Mouse (Mus musculus) adrenal gland, postnatal 14 days (tissue): Measurements from ENCODE around the gene Abhd14a. TPM values are rescaled to one million over a fixed set of nuclear protein-coding genes. Genes with fewer than 3 reads are reported as not detected.
A peak's percentile ranks its signal among the peaks of the same experiment; 100 is the strongest.

Experiments used
- DNase-seq: peaks from one replicate; pipeline ENCODE4 v3.0.0; 2021; ENCODE audit warnings: mixed read lengths
- total RNA-seq: library from RNA; stranded (reverse); gene quantifications from 2 replicates; pipeline ENCODE4 v1.2.3, GENCODE M21; 2021

Gene Abhd14a
- total RNA-seq, 1 experiment from 2014 or later: 17.1 TPM

- no peak for DNase-seq
Observed at GRCm38 (mm10) chr9:106452821-106453220, 5.3 kb upstream of the Abhd14a start.

DNA sequence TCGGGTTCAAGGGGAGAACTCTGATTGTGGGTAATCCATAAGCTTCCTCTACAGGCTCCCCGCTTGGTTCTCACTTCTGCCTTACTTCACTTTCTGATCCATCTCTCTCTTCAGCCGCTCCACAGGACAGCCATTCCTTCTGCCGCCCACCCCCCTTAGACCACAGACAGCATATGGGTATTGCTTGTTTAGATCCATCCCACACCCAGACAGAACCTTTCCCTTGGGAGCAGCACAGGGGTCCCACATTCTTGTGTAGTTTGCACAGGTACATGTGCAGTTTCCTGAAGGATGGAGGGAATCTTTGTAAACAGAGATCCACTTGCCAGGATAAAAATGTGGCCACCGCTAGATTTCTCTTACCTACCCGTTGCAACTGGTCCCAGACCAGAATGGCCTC, 4.9 kb upstream of the Abhd14a start:
- no peak for DNase-seq

DNA sequence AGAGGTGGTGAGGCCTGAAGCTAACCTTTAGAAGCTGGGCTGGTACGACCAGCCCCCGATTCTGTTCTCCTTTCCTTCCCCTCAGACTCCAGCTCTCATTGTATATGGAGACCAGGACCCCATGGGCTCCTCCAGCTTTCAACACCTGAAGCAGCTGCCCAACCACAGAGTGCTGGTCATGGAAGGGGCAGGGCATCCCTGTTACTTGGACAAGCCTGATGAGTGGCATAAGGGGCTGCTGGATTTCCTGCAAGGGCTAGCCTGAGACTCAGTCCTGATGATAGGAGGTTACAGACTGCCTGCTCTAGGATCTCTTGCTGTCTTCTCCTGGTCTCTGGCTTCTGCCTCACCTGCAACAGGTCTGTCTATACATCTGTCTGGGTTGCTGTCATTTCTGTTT, 4.4 kb upstream of the Abhd14a start:
- no peak for DNase-seq

DNA sequence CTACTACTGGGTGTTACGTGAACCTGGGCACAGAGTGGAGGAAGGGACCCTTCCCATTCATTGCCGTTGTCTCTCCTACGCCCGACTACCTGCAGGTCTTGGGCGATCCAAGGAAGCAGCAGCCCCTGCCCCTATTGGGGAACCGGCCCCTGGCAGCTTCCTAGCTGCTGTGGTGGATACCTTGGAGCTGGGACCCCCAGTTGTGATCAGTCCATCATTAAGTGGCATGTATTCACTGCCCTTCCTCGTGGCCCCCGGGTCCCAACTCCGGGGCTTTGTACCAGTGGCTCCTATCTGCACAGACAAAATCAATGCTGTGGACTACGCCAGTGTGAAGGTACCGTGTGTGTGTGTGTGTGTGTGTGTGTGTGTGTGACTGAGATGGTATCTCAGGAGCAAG, 3.8 kb upstream of the Abhd14a start:
- no peak for DNase-seq

DNA sequence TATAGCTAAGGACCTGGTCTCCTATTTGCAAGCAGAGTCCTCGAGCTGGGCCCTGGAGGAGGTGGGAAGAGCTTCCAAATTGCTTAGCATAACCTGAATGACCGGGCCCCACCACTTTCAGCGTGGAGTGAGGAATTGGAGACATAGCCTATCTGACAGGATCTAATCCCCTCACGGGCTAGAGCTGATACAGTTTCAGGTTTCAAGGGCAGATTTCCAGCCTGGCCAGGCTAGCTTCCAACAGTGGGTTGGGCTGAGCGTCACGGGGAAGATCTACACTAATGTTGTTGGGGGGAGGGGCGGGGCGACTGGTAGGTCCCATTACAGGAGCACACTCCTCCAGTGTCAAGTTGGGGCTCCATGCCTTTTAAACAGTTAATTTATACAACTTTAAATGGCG, 3.2 kb upstream of the Abhd14a start:
- DNase-seq: peak; percentile 81

GRCm38 (mm10) chr9:106449947-106450346, 2.5 kb upstream of the Abhd14a start:
- DNase-seq: no peak

GRCm38 (mm10) chr9:106448498-106449031, 1.1 kb upstream of the Abhd14a start:
- peak; percentile 88 for DNase-seq

DNA sequence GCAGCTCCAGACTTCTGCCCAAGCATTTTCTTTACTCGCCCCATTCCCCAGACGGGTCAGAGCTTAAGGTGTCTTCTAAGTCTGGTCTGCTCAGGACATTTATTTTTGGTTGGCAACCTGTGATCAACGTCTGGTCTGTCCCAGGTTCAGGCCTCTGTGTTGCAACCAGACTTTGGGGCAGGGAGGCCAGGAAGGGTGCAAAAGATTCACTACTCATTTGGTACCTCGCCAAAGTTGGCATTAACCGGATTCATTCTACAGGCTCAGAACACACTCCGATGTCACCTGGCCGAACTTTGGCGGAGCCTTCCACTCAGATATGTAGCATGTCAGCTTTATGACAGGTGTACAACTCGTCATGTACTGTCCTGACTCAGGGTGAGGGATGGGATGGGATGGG, 473 bp upstream of the Abhd14a start:
- DNase-seq: no peak

- no peak for DNase-seq
Observed at GRCm38 (mm10) chr9:106444836-106445235, 2.6 kb downstream of the Abhd14a start.

- no peak for DNase-seq
Observed at GRCm38 (mm10) chr9:106442680-106443079, 4.8 kb downstream of the Abhd14a start.

DNA sequence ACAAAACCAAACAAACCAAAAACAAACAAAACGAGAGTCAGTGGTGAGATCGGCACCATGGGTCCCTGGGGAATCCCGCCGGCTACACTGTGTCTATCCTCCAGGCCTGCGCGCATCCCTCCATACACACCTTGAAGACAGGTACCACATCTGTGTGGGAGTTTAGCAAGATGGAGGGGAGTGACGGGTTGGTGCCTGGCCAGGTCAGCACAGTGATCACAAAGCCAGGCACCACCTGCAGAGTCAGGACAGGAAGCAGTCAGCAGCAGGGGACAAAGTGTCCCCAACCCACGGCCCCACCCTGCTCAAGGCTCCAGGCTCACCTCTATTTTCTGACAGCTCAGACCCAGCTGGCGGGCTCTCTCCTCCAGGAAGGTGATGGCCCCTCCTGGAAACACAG, 10.9 kb downstream of the Abhd14a start:
- no peak for DNase-seq

GRCm38 (mm10) chr9:106433389-106433788, 14.1 kb downstream of the Abhd14a start:
- no peak for DNase-seq

- DNase-seq: no peak
Observed at GRCm38 (mm10) chr9:106430015-106430264, 17.5 kb downstream of the Abhd14a start.

DNA sequence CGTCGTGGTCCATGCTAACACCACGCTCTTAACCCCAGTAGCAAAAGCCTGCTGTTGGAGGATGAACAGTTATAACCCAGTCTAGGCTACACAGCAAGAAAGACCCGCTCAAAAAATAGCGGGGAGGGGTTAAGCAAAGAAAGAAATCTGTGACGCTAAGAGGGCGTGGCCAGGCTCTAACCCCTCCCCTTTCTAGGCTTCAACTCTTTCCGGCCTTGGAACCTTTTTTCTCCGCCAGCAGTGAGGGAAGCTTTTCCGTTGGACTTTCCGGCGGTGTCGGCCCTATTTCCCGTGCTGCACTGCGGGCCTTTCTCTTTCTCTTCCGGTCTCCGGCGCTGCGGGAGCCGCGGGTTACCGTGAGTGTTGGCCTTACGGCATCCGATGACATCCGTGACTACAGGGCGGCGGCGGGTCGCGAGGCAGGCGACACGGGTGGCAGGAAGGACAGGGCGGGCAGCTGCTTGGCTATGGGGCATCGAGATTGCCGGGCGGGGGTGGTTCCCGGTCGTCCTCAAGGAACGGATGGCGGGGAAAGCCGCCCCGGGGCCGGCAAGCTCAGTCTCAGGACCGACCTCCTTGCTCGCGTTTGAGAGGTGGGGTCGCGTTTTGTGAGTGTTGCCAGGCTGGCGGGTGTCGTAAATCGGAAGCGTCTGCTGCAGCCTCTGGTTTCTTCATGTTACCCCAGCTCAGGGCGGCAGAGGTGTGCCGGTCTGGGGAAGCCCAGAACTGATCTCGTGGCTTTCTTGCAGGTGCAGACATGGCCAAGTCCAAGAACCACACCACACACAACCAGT, 18.1 kb downstream of the Abhd14a start, which contains the start of gene Rpl29:
Gene Rpl29, plus strand, starts transcription at position 234 of the 794 bp plus-strand sequence.
- DNase-seq: peak; percentile 95

DNA sequence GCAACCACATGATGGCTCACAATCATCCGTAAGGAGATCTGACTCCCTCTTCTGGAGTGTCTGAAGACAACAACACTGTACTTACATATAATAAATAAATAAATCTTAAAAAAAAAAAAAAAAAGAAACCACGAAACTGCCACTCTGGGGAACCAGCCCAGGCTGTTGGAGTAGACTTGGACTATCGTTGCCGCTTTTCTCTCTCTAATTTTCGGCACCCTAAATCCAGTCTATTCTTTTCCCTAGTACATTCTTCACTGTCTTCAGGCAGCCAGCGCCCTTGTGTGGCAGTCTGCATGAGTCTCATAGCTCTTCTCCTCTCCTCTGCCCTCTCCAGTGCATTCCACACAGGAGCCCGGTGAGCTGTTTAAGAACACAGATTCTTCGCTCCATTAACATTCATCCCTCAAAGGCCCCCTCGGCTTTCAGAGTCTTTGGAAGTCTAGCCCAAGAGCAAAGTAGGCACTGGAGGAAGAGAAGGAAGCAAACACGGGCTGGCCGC, 18.7 kb downstream of the Abhd14a start:
- DNase-seq: no peak

- peak; percentile 92 for DNase-seq
Observed at GRCm38 (mm10) chr9:106421865-106422160, 25.7 kb downstream of the Abhd14a start.

GRCm38 (mm10) chr9:106421033-106421864, 26.2 kb downstream of the Abhd14a start:
- DNase-seq: no peak

DNA sequence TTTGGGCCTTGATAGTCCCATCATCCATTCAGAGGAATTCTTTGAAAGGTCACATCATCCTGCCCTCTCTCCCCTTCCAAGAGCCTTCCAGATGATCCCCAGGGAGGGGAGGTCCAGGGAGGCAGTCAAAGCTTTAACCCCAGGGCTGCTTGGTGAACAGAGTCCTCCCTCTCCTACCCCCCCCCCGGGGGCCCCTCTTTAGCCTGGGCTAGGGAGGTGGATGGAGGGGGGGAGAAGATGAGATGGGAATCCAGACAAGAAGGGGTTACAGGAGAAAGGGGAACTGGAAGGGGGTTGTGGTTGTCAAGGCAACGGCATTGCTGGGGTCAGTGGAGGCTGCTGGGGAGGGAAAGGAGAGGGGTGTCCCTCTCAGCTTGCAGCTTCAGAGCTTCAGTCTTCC, 26.9 kb downstream of the Abhd14a start:
- no peak for DNase-seq

DNA sequence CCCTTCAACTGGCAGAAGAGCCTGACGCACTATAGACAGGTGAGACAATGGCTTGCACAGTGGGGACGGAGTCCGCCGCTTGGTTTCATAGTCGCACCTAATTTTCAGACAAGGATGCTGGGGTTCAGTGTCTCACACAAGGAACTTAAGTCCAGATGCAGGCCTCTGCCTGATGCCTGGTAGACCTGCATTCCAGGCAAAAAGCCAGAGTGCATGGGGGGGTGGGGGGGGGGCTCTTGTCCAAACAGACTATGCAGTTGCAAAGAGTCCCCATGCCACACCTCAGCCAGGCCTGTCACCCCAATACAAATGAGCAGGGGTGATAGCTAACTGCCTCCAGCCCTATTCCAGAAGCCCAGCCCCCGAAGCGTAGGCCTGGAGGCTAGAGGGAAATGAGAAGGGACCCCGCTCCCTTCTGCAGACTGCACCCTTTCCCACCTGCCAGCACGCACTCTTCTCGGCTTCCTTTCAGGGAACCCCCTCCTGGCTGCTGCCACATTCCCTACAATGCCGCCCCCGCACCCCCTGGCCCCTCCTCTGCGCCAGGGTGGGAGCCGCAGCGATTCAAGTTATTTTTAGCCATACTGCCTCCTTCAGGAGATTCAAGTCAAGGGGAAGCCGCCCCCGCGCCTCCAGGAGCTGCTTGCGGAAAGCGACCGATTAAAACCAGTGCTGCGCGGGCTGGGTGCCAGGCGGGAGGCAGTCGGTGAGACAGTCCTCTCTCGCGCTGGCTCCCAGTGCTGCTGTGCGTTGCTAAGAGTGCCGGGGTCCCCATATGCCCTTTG, 29.4 kb downstream of the Abhd14a start:
- peak; percentile 88 for DNase-seq

DNA sequence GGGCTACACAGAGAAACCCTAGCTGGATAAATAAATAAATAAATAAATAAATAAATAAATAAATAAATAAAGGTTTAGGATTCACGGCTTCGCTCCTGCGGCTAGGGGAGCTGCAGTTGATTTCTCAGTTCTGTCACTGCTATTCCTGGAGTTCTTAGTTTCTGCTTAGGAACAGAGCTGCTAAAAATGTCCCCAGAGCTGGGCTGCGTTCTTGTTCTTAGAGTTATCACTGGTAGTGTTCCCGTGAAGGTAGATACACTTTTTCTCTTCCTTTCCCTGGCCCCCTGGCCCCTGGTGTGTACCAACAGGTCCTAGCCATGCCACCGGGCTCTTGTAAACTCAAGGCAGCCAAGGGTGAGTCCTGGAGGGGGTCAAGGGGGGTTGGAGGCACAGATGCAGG, 30.7 kb downstream of the Abhd14a start:
- DNase-seq: no peak

DNA sequence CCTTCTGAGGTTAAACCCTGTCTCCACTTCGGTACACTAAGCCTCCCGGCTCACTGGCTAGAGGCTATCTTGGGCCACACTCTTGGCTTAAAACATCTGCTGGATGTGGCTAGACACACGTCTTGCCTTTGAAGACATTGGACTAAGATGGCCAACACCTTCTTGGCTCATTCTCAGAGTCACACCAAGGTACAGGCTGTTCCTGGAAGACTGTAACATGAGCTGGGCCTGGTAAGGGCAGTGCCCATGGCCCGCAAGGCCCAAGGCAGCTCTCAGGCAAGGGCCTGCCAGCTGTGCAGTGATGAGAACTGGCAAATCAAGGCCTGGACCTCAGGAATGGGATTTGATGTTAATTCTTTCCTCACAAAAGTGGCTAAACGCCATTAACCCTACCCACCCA, 33.9 kb downstream of the Abhd14a start:
- DNase-seq: no peak

DNA sequence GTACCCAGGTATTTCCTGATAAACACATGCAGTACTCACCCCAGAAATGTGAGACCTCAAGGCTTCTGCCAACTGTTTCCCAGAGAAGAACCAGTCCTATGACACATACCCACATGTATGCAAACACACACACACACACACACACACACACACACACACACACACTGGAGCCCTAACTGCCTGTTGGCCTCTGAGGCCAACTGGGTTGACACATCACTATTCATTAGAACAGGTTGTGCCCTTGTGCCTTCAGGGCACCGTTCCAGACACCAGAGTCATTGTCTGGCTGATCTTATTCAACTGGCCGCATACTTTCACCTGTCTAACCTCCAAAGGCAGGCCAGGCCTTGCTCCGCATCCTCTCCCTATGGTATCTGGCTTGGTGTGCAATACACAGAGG, 35.3 kb downstream of the Abhd14a start:
- peak; percentile 50 for DNase-seq

- no peak for DNase-seq
Observed at GRCm38 (mm10) chr9:106411729-106412128, 35.7 kb downstream of the Abhd14a start.
